Mouse (Mus musculus) kidney, postnatal 4 days (tissue): ENCODE measurements around the gene Ghitm.
A peak's percentile ranks its signal among the peaks of the same experiment; 100 is the strongest.
"Not testable (repeated sequence)": the region's sequence is repeated elsewhere in the genome, so short reads cannot be mapped to it uniquely, and the experiment has no call there.

Experiments used
- DNase-seq, 2 experiments: peaks; one replicate each; pipeline ENCODE4 v3.0.0; 2021; ENCODE audit warnings: mixed read lengths in 2 of 2

The Ghitm gene

DNA sequence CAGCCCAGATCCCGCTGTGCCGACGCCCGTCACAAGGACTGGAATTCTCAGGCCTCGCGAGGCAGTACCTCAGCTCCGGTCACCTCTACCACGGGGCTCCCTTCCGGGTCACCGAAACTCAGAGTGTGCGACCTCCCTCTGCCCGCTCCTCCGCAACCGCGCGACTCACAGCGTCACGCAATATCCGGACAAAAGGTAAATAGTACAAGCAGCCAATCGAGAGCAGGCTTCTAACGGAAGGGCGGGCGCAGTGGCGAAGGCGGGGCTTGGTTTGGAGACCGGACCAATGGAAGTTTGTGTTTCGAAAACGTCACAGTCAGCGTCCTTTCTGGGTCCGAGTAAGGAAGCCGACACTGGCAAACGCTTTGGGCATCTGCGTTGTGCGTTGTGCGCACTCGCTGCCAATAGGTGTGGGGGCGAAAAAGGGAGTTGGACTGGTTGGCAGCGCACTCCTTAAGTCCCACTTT lies at the start of gene Ghitm:
TSS of gene Ghitm (minus strand) at position 146 of the 467 bp plus-strand sequence.
- DNase-seq: peak; percentile 96 to 97

DNA sequence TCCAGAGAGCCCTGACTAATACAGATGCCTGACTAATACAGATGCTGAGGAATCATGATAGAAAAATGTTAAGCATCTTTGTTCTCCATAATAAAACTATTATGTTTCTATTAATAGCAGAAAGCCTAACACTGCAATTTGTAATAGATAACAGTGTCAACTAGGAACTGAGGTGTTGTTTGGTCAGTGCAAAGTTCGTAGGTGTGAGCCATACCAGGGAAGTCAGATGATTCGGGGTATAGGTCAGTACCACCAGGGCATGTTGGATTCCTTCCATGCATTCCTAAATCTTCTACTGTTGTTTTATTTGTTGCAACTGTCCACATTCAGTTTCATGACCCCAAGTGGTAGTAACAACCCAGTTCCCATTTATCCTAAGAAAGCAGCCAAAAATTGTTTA lies 49.8 kb upstream of the Ghitm start:
- DNase-seq: no peak

DNA sequence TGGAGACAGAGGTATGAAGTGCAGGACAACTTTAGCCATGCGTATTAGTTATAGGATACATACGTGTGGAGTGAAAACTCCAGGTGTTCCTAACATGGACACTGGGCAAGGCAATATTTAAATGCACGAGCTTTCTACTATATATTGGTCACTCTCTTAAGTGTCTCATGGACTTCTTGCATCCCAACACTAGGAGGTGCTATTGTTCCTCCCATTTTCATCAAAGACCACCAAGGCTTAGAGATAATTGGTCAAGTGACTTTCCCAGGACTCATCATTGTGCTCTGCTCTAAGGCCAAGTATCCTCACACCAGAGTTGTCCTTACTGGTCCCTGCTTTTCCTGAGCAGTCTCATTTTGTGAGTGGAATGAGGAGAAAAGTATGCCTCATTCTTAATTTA lies 39.4 kb upstream of the Ghitm start:
- DNase-seq: no peak

DNA sequence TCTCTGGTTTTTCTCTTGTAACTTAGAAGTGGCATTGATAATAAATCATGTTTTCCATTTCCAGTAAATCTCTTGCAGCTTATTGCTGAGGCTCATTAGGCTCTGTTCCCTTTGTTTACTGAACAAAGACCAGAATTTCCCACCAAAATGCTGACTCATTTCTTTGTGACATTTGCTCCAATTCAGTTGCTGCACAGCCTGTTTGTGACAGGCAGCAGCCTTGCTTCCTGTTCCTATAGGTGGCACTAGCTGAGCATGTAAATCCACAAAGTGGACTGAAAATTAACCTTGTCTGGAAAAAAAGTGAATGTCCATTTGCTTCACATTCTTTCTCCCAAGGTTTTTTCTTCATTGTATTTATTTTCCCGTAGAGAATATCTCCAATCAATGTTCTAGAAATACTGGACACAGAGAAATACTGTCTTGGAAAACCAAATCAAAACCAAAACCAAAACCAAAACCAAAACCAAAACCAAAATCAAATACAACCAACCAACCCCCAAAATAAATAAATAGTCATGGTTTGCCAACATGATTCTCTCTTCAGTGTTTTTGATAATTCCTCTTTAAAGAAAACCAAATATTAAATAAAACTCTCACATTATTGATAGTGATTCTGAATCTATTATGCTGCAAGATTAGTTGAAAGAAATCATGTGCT lies 30.3 kb upstream of the Ghitm start:
- DNase-seq: peak; percentile 6 to 7

DNA sequence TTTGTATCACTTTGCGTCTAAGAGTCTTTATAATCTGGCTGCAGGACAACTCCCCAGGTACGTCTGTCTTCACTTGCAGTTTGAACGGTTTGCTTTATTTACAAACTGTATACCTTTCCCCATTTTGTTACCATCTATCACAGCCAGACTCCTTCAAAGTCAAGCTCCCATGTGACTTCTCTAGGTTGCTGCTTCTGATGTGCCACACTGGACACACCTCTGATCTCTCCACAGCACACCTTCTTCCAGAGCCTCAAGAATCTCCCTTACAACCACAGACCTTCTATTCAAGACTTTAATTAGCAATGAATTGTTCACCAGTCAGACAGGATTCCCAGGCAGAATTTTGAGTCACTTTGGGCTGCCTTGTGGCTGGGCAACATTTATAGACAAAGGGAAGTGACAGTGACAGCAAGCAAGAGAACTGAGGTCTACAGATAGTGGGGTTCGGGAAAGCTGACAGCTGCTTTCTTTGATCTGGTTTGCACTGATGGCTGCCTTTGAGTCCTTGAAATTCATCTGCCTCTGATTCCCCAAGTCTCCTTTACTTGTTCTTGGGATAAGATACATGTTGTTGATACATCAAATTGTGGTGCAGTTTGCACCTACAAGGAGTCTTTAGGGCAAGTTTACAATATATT lies 29.4 kb upstream of the Ghitm start:
- DNase-seq: no peak

DNA sequence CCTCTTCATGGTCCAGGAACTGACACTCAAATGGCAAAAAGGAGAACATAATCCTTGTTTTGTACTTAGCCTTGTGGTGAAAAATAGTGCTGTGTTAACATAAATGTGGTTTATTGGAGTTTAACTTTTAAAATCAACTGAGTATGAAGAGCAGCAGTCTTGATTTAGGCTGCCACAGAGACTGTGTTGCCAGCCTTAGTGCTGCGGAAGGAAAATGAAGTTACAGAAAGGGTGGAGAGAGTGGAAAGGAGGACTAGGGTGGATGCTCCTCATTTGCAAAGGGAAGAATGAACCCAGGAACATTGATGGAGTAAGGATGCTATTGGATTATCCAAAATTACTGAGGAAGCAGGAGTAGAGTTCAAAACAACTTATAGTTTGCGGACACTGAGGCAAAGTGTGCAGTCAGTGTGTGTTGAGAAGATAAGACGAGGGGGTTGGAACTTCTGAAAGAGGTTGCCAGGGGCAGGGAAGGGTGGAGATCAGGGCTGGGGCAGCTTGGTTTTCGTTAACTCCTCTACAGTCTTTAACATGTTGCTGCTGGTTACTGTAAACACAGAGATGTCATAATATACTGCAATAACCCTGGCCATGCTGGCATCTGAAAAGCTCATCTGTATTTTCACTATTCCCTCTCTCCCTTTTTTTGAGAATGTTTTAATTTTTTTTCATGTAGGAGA lies 28.3 kb upstream of the Ghitm start:
- DNase-seq: no peak

DNA sequence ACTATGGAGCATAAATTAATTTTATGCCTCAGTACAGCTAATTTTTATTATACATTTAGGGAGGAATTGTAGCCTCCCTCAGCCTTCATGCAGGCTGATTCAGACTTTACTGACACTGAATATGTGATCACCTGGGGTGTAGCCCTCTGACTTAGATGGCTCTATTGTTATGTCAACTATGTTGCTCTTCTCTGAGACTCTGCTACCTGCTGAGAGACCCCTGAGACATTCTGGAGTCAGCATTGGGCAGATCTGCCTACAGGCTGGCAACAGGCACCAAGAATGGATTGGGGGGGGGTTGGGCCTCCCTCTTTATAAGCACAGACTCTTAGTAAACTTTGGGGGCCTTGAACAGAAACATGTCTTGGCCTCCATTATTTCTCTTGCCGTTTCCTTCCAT lies 19.3 kb upstream of the Ghitm start:
- DNase-seq: no peak

DNA sequence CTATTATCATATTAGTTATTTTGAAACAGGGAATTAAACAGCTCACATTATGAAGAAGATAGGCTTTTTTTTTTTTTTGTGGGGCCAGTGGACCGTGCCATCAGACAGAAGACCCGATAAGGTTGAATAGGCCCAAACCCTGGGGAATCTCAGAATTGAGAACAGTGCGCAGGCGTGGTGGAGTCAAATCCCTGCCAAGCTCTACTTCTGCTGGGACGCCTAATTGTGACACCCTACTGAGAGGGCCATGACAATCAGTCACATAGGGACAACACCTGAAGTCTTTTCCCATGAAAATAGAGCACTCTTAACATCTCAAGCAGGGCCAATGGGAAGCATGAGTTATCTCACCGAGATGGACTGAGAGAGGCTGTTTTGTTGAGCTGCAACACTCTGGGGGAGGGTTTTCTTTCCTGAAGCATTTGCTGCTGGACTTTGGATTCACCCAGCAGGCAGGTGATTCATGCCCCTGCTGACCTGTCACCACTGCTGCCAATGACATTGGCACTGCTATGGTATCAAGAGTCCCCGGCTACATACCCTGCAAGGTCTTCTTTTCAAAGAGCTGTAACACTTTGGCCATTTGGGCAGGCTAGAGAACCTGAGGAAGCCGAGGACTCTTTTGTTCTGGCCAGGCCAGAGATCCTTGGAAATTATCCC lies 4.1 kb upstream of the Ghitm start:
- peak in 1 of 2 experiments; percentile 8 for DNase-seq

DNA sequence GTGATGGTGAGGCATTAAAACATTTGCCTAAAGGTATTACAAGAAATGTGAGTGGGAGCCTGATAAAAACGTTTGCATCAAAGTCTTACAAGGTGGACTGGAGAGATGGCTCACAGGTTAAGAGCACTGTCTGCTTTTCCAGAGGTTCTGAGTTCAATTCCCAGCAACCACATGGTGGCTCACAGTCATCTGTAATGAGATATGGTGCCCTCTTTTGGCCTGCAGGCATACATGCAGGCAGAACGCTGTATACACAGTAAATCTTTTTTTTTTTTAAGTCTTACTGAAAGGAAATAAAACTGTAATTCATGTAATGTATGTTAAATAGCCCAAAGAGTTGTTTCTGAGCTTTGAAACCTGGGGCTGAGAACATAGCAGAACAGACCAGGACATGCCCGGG lies 2.5 kb upstream of the Ghitm start:
- not testable (repeated sequence) for DNase-seq

DNA sequence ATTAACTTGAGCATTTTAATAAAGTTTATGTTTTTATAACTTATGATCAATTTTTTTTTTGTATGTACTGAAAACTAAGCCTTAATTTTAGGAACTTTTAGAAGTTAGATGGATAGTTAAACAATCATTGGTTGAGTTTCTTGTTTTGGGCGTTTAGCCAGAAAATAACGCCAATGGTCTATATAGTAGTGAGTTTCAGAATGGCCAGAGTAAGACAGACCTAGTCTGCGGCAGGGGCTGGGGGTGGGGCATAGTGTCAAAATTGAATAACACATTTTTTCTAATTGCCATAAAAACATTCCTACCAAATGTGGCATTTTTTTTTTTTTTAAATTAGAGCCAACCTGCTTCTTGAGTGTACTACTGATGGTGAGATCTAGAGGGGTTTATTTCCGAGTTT lies 1.0 kb upstream of the Ghitm start:
- no peak for DNase-seq

DNA sequence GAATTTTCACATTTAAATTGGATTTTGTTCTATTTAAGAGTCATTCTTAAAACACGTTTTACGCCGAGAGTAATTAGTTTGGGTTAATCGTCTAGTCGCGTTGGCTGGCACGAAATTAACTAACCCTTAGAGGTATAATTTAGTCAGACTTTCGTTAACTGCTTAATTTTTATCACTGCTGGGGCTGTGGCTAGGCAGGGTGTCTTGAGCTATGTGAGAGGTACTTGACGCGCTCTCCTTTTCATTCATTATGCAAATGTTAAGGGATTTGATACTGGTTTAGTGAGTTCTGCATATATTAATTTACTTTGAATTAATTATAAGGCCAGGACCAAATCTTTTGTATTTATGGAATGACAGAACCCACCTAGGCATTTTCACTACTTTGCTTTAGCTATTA lies 599 bp upstream of the Ghitm start:
- no peak for DNase-seq

DNA sequence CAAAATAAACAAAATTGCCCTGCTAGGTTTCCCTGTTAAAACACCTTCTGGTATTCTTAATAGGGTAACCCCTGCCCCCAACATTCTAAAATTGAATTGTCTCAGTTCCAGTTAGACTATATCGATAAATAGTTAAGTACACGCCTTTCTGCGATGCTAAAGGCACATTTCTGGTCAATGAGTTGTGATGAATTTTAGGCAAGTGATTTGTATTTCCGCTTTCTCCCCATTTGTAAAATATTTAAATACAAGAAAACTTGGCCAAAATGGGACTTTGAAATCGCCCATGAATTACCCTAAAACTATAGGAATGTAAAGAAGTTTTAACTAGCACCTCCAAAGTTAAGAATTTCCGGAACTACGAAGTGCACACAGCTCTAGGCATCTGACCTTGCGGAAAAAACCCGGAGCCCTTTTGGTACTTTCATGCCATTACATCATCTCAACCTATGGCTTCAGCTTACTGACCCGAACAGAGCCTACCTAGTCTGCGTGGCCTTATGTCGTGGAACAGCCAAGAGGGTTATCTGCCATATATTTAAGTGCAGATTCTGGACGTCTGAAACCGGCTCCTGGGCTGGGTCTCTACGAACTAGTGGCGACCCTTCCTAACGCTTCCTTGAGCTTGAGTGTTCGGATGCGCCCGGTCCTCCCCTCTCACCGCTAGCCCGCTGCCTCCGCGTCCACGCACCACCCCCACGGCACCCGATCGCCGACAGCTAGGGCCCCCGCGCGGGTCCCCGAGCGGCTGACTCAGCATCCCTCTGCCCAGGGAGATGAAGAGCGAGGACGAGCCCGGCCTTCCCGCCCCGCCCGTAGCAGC lies 557 bp downstream of the Ghitm start:
- DNase-seq: no peak

DNA sequence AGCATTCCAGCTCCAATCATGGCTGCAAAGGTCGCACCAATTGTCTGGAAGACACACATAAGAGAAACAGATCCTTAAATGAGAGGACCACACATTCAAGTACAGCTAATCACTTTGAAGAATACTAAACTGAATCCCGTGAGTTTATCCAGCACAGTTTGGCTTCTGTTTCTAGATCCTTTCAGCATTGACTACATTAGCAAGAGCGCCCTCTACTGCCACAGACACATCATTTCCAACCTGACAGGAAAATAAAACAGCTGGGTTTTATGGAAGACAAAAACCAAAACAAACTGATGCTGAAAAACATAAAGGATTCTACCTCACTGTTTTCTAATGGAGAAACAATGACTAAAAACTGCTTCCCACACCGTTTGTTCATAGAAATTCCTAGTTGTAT lies 7.4 kb downstream of the Ghitm start:
- DNase-seq: peak; percentile 41 to 58

DNA sequence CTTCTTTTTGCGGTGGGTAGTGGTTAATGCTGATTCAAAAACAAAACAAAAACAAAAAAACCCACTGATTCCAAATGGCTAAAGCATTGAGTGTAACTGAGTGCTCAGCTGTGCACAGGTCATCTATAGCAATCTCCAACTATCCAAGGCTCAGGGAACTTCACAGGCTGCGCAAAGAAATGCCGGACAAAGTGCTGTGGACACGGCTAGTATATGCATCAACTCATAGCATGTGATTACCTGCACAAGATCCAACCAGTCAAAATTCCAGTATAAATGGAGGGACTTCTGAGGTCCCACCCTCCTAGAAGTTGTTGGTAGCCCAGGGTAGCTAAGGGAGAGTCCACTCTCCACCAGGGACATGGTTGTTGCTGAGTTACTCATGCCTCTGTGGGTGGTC lies 15.8 kb downstream of the Ghitm start:
- DNase-seq: no peak

DNA sequence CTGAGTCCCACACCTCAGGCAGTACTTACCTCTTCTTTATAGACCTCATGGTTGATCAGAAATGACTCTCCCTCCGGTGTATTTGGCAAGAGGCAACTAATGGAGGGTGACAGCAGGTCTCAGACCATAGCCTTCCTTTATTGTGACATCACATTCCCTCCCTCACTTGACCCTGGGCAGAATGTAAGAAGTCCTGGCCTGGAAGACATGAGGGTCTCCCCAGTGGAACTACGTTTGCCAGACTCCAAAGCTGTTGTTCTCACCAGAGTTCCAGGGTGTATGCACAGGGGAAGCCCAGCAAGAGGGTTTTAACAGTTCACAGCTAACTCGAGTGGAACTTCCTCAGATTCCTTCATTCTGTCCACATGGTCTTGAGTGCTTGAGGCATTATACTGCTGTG lies 21.1 kb downstream of the Ghitm start, which contains the start of gene 2610528A11Rik:
TSS of gene 2610528A11Rik (minus strand) at position 101 of the 400 bp plus-strand sequence.
- DNase-seq: no peak

DNA sequence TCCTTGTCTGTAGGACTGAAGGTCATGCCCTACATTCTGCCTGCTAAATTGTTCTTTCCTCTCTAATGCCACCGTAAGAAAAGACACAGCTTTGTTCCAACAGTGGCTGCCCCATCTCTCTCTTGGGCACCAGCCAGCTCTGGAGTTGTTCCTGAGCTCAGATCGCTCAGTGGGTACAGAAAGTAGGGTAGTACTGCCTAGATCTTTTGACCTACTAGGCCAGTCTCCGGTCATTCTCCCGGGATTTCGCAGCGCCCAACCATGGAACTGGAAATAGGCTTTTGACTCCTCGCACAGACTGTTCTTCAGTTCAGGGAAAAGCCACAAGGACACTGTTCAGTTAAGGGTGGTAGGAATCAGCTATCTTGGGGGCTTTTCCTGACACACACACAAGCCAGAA lies 22.1 kb downstream of the Ghitm start:
- no peak for DNase-seq

DNA sequence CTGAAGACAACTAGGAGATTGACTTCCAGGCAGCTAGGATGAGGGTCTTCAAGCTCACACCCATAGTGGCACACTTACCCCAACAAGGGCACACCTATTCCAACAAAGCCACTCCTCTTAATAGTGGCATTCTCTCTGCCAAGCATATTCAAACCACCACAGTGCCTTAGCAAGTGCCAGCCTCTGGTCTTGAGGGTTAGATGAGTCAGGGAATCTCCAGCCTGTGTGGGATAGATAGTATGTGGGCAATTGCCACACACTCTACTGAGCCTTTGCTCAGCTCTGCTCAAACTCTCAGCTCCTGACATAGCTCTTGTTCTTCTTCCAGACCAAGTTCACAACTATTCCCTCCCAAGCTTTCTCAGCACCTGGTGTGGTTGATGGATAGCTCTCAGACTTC lies 23.7 kb downstream of the Ghitm start:
- no peak for DNase-seq

DNA sequence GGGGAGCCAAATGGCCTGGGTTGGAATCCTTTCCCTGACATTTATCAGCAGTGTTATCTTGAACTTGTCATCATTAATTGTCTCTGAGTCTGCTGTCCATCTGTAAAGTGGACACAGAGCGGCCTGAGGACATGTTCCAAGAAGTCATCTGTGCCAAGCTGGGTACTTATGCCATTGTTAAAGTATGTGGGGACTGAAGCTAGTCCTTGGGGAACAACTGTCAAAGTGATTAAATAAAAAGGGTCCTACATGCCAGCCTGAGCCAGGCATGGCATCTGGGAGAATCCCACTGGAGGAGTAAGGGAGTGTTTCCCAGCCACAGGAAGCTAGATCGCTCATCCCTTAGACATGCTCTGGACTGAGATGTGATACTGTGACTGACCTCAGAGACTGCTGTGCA lies 24.6 kb downstream of the Ghitm start:
- no peak for DNase-seq

DNA sequence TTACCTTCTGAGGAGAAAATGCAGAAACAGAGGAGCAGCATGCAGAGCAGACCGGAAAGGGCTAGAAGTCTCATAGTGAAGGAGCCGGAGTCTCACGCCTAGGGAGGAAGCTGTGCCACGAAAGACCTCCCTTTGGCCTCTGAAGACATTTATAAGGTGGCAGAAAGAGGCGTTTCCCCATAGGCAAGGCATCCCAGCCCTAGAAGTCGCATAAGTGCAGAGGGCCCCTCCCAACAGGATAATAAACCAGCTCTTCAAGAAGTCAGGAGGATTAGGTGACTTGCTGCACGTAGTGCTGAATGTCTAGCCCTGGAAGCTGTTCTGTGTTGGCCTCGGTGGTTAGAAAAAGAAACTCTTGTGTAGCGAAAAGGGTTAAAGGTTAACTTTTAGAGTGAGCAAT lies 25.1 kb downstream of the Ghitm start:
- DNase-seq: no peak

DNA sequence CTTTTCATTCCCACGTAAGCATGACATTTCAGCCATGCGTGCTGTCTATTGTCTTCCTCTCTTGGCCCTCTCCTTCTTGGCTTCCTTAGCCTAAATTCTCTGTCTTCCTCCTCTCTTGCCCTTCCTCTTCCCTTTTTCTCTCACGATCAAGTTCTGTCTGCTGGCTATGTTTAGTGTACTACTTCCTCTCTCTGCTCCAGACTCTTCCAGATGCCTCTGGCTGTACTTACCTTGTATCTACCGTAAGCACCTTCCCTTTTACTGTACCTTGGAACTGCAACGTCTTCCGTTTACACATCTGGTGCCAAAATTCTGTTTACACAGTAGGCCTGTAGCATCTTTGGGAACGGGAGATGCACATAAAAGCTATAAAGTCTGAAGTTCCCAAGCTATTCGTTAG lies 25.6 kb downstream of the Ghitm start:
- DNase-seq: no peak

DNA sequence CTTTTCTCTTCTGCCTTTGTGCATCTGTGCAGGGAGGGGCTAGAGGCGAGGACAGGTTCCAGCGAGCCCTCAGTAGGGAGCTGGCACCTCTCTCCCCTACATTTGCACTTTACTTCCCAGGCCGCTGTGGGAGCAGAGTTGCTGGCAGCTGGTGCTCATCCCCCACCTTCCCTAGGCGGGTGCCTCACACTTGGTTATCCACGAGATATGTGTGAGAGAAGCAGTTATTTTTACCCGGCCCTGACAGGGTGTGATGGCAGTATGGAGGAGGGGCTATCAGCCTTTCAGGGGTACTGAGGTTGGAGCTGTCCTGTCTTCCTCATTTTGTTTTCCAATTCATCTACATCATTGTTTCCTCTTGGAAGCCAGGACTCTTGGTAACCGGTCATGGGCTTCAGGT lies 29.2 kb downstream of the Ghitm start:
- peak in 1 of 2 experiments; percentile 7 for DNase-seq

DNA sequence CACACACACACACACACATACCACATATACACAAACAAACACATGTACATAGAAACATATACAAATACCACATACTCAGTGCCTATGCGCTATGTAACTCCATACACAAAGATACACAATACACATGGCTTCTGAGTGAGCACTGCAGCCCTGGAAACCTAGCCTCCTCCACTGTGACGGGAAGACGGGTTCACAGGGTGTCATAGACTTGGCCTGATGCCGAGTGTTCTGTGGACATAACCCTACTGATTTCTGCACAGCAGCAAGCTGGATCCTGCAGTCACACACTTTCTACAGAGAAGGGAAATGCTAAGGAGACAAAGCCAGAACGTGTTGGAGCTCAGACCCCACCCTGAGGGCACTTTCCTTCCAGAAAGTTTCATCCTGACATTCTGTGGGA lies 30.3 kb downstream of the Ghitm start:
- peak; percentile 75 to 76 for DNase-seq

DNA sequence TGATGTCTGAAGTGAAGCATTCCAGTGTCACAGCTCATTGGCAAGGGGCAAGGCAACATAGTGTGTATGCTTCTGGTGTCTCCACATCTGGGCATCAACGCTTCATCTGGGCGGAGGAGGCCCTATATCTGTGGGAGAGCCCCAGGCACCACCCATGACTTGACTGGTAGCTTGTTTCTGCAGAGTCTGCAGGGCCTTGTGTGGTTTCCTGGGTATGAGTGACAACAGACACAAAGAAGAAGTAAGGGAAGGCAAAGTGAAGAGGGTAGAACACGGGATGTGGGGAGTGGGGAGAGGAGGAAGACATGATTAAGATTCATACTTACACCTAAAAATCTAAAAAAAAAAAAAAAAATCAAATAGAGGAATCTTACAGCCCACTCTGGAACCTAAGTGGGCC lies 32.6 kb downstream of the Ghitm start:
- DNase-seq: no peak
